Mouse (Mus musculus): ENCODE results near the gene Lrp6.

GRCm38 (mm10) chr6:134529340-134529739 is 37.4 kb downstream of the Lrp6 start:
- no peak for TF ChIP-seq GATA1 (IDR thresholded peaks at IDR 0.05; ENCODE audit: borderline replicate concordance, low read length)
- TF ChIP-seq CTCF (IDR thresholded peaks at IDR 0.05; ENCODE audit: low read depth, low read length) = no peak
- no peak for TF ChIP-seq POLR2AphosphoS5 (IDR thresholded peaks at IDR 0.05; ENCODE audit: insufficient replicate concordance, low read depth, low read length)
